Mouse (Mus musculus) layer of hippocampus, adult 11-12 months (tissue): ENCODE data around the gene Hsd11b2.

Experiments
- DNase-seq: peaks from one replicate; pipeline ENCODE4 v3.0.0; 2022; ENCODE audit warnings: low spot score

Gene Hsd11b2

DNA sequence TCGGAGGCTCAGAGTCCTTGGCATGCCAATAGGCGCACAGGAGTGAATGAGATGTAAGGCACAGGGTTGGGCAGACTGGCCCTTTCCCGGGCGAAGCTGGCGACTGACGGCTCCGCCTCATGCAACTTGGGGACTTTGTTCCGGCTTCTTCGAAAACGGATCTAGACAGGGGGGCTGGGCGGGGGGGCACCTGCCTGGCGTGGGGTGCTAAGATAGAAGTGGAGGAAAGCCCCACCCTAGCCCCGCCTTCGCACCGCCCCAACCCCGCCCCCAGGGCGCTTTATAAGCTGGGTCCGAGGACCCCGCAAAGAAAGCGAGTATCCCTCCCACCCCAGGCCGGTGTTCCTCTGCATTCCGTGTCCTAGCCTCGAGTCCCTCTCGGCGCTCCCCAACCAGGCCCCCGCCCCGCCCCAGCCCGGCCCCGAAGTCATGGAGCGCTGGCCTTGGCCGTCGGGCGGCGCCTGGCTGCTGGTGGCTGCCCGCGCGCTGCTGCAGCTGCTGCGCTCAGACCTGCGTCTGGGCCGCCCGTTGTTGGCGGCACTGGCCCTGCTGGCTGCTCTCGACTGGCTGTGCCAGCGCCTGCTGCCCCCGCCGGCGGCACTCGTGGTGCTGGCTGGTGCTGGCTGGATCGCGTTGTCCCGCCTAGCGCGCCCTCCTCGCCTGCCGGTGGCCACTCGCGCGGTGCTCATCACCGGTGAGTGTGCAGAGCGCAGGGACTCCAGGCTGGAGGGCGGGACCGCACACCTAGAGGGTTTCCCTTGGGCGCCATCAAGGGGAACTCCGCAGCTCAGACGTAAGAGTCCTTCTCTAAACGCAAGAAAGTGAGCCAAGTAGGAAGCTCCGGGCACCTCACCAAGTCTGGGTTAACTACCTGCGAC lies at the start of gene Hsd11b2:
Hsd11b2 (plus strand) TSS at position 320 of the 878 bp plus-strand sequence.
- DNase-seq: no peak

- DNase-seq: peak; percentile 61
Measured at GRCm38 (mm10) chr8:105469041-105469695, 49.4 kb upstream of the Hsd11b2 start.

DNA sequence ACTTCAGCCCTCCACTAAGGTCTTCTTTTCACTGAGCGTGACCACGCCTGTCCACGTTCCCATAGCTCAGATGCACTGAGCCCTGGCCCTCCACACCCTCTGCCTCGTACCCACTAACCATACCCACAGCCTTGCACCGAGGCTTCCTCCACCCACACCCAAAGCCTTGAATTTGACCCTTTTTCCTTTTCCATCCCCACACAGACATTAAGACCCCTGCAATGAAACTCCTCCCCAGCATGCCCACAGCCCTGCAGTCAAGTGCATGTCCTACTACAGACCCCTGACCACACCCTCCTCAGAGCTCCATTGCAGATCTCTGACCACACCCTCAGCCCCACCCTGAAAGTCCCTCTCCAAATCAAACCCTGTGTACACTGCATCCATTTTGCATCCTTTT lies 48.7 kb upstream of the Hsd11b2 start:
- no peak for DNase-seq

GRCm38 (mm10) chr8:105470262-105470661 lies 48.3 kb upstream of the Hsd11b2 start:
- DNase-seq: no peak

GRCm38 (mm10) chr8:105470681-105471313 lies 47.8 kb upstream of the Hsd11b2 start:
- DNase-seq: no peak

- DNase-seq: peak; percentile 90
Measured at GRCm38 (mm10) chr8:105471314-105472015, 47.1 kb upstream of the Hsd11b2 start, which contains the start of gene Tppp3. Gene Tppp3, minus strand, starts transcription at chr8:105471526.

- no peak for DNase-seq
Measured at GRCm38 (mm10) chr8:105472414-105472932, 46.1 kb upstream of the Hsd11b2 start.

- no peak for DNase-seq
Measured at GRCm38 (mm10) chr8:105472983-105473382, 45.6 kb upstream of the Hsd11b2 start.

DNA sequence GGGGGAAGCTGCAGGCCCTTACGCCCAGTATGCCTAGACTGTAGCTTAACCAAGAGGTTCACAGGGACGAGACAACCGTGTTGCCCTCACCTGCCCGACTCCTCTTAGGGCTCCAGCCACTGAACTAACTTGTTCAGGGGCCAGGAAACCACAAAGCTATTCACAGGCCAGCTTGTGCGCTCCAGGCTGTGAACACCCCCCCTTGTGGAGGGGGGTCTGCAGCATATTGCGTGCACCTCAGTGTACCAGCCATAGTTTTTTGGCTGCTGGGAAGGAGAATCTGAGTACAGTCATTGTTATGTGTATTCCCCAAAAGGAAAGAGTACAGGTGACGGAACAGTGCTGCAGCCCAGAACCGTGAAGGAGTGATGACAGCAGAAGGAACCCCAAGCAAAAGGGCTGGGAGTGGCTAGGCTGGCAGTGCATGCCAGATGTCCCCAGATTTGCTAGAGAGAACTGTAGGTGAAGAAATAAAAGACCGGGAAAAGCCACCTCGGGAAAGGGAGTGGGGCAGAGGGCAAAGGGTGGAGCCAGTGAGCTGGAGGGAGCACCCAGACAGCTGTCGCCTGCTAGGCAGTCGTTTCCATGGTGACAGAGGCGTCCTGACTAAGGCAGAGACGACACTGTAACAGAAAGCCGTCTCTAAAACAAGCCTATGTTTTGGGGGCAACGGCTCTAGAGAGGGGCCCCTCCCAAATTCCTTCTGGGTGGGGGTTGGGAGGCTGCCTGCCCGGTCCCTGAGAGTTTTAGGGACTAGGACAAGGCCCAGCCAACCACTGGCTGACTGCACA lies 44.5 kb upstream of the Hsd11b2 start:
- no peak for DNase-seq

DNA sequence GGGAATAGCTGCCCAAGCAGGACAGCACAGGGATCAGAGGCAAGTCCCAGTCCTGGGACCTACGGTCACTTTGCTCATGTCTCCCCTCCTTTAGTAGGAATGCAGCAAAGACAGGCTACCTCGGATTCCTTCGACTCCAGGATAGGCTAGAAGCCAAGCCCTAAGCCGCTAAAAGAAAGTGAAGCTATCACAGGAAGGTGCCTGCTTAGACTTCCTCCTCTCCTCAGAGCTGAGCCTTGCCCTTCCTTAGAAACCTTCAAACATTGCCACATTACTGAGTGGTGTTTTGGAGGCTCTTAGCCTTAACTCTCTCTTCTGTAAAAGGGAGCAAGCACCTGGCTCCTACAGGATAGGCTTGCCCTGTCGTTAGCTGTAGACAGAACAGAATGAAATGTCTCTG lies 43.9 kb upstream of the Hsd11b2 start:
- DNase-seq: no peak

DNA sequence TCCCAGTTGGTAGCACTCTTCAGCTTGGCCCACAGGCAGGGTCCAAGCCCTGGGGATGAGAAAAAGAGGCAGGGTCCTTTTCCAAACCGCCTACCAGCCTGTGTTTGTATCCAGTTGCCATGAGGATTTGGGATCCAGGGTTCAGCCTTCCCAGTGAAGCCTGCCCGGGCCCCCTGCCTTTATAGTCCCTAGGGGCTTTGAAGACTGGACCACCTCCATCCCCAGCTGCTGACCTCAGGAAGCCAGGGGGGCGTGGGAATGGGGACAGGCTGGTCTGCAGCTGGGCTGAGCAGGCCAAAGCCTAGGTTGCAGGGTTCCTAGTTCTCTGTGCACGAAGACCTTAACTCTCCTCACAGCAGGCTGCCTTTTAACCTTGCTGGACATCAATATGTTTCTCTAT lies 43.3 kb upstream of the Hsd11b2 start:
- DNase-seq: no peak

- DNase-seq: no peak
Measured at GRCm38 (mm10) chr8:105475742-105476141, 42.8 kb upstream of the Hsd11b2 start.

DNA sequence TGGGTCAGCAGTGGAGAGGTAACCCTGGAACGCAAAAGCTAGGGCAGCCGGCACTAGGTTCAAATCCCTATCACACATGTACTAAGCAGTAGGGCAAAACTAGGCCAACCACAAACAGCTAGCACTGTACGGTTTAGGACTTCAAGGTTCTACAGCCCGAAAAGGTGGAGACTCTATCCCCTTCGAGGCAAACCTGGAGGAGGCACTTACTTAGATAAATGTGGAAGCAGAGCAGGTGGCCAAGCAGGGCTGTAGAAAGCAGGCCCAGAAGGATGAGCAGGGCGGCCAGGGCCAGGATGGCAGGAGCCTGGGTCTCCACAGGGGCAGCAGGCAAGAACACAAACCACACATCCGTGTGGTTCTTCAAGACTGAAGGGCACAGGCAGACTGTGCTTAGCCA lies 42.4 kb upstream of the Hsd11b2 start:
- DNase-seq: no peak

GRCm38 (mm10) chr8:105476628-105477413 lies 41.7 kb upstream of the Hsd11b2 start:
- DNase-seq: no peak

GRCm38 (mm10) chr8:105477792-105478191 lies 40.8 kb upstream of the Hsd11b2 start:
- DNase-seq: no peak

GRCm38 (mm10) chr8:105481013-105481412 lies 37.5 kb upstream of the Hsd11b2 start:
- DNase-seq: no peak

DNA sequence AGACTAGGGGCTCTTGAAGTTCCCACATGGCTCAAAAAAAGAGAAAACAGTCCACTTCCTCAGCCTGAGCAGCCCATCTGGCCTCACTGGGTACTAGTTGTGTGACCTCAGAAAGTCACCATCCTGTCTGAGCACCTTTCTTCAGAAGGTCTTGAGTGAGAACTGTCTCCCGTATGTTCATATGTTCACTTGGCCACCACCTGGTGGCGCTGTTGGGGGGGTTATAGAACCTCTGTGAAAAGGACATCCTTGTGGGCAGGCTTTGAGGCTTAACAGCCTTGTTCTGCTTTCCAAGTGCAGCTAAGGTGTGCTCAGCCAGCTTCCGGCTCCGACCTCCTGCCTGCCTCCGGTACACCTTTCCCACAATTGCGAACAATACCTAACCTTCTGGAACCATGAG lies 37.1 kb upstream of the Hsd11b2 start:
- no peak for DNase-seq

- no peak for DNase-seq
Measured at GRCm38 (mm10) chr8:105482123-105482522, 36.4 kb upstream of the Hsd11b2 start.

- no peak for DNase-seq
Measured at GRCm38 (mm10) chr8:105483212-105484029, 35.1 kb upstream of the Hsd11b2 start.

- no peak for DNase-seq
Measured at GRCm38 (mm10) chr8:105484030-105484368, 34.6 kb upstream of the Hsd11b2 start.
